Mouse (Mus musculus): ENCODE results near the gene Zcchc24. TPM values are rescaled to one million over a fixed set of nuclear protein-coding genes. Genes with fewer than 3 reads are reported as not detected.

Gene Zcchc24
- total RNA-seq, 1 experiment from 2014 or later = 10.1 TPM

GRCm38 (mm10) chr14:25693888-25694568 lies 74.8 kb downstream of the Zcchc24 start, which contains the start of gene Ppif:
Gene Ppif (plus strand): TSS chr14:25694154.
- peak; percentile 90 for ATAC-seq (ENCODE audit: extremely low read depth, insufficient number of reproducible peaks, low FRiP score, poor library complexity, severe bottlenecking)

GRCm38 (mm10) chr14:25693271-25693887 lies 75.5 kb downstream of the Zcchc24 start:
- no peak for ATAC-seq (ENCODE audit: extremely low read depth, insufficient number of reproducible peaks, low FRiP score, poor library complexity, severe bottlenecking)

GRCm38 (mm10) chr14:25686983-25687901 lies 81.6 kb downstream of the Zcchc24 start:
- no peak for ATAC-seq (ENCODE audit: extremely low read depth, insufficient number of reproducible peaks, low FRiP score, poor library complexity, severe bottlenecking)

- no peak for ATAC-seq (ENCODE audit: extremely low read depth, insufficient number of reproducible peaks, low FRiP score, poor library complexity, severe bottlenecking)
Observed at GRCm38 (mm10) chr14:25686216-25686945, 82.5 kb downstream of the Zcchc24 start.

- no peak for ATAC-seq (ENCODE audit: extremely low read depth, insufficient number of reproducible peaks, low FRiP score, poor library complexity, severe bottlenecking)
Observed at GRCm38 (mm10) chr14:25682020-25682419, 86.8 kb downstream of the Zcchc24 start.

GRCm38 (mm10) chr14:25679625-25680024 lies 89.2 kb downstream of the Zcchc24 start:
- no peak for ATAC-seq (ENCODE audit: extremely low read depth, insufficient number of reproducible peaks, low FRiP score, poor library complexity, severe bottlenecking)

GRCm38 (mm10) chr14:25667587-25667986 lies 101.3 kb downstream of the Zcchc24 start:
- ATAC-seq (ENCODE audit: extremely low read depth, insufficient number of reproducible peaks, low FRiP score, poor library complexity, severe bottlenecking) = no peak

- ATAC-seq (ENCODE audit: extremely low read depth, insufficient number of reproducible peaks, low FRiP score, poor library complexity, severe bottlenecking) = no peak
Observed at GRCm38 (mm10) chr14:25666668-25667376, 102.0 kb downstream of the Zcchc24 start.

GRCm38 (mm10) chr14:25665314-25665970 lies 103.4 kb downstream of the Zcchc24 start:
- ATAC-seq (ENCODE audit: extremely low read depth, insufficient number of reproducible peaks, low FRiP score, poor library complexity, severe bottlenecking) = no peak

GRCm38 (mm10) chr14:25664310-25664695 lies 104.5 kb downstream of the Zcchc24 start:
- no peak for ATAC-seq (ENCODE audit: extremely low read depth, insufficient number of reproducible peaks, low FRiP score, poor library complexity, severe bottlenecking)

GRCm38 (mm10) chr14:25663649-25664309 lies 105.1 kb downstream of the Zcchc24 start:
- ATAC-seq (ENCODE audit: extremely low read depth, insufficient number of reproducible peaks, low FRiP score, poor library complexity, severe bottlenecking) = no peak

Other genes with a start within 250 kb of the Zcchc24 start
- 10.2 and 11.5 TPM in 2 replicates for gene Ppif, start 74.9 kb downstream of the Zcchc24 start, total RNA-seq (2017)
- gene Anxa11, start 73.1 kb upstream of the Zcchc24 start, total RNA-seq (2017) = 43.6 and 47.0 TPM in 2 replicates
- not detected in 2 replicates for gene Plac9a, start 134.1 kb upstream of the Zcchc24 start, total RNA-seq (2017)
- gene Tmem254a, start 158.6 kb upstream of the Zcchc24 start, total RNA-seq (2017) = 1.7 and 1.8 TPM in 2 replicates
- gene Cphx1, start 169.3 kb upstream of the Zcchc24 start, total RNA-seq (2017) = not detected in 2 replicates
- not detected in 2 replicates for gene Duxbl1, start 209.5 kb upstream of the Zcchc24 start, total RNA-seq (2017)

Data from neutrophil, adult 5-6 weeks (primary cell).